Mouse (Mus musculus) heart, postnatal 25 days (tissue): ENCODE data around the gene Tec. TPM values are rescaled to one million over a fixed set of nuclear protein-coding genes. Genes with fewer than 3 reads are reported as not detected.

ENCODE experiments used
- DNase-seq: peaks from one replicate; pipeline ENCODE4 v3.0.0; 2022; ENCODE audit warnings: low spot score
- intact Hi-C: fragments of 180-260 bp; cut with DNase I; formaldehyde crosslinking; loops from one replicate; pipeline ENCODE4 v1.15.1; 2025
- total RNA-seq, 2 experiments: library from RNA; stranded (reverse); gene quantifications; 2 replicates each; pipeline ENCODE4 v1.2.3; 2021

The Tec gene
- total RNA-seq, result 10 to 100 TPM; 13.9 to 15.8 TPM

- intact Hi-C loops, result no loop called here
- peak; percentile 76 for DNase-seq
Observed at GRCm38 (mm10) chr5:72868091-72868875, at the start of gene Tec. Gene Tec (minus strand): TSS chr5:72868483.

GRCm38 (mm10) chr5:72916851-72917250 is 48.6 kb upstream of the Tec start:
- intact Hi-C loops, result loop anchor here (5.0 kb wide), 1 partner anchor 35 kb away; no protein-coding TSS in a partner anchor
- DNase-seq, result no peak

DNA sequence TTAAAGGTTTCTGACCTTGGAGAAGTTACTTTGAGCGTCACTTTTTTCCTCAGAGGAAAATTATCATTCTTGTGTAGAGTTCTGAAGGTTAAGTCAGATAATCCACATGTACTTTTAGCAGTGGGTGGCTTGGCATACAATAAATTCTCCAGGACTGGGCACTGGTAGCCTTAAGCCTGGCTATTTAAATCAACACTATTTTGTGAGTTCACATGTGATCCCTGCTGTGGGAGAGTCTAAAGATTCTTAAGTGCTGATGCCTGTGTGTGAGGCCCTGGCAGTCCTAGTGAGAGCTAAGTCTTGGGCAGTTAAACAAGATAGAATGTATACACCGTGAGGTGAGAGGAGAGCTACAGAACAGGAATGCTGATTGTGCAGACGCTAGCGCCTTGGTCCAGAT is 47.8 kb upstream of the Tec start:
- DNase-seq, result no peak
- intact Hi-C loops, result loop anchor here (5.0 kb wide), 1 partner anchor 36 kb away; no protein-coding TSS in a partner anchor

DNA sequence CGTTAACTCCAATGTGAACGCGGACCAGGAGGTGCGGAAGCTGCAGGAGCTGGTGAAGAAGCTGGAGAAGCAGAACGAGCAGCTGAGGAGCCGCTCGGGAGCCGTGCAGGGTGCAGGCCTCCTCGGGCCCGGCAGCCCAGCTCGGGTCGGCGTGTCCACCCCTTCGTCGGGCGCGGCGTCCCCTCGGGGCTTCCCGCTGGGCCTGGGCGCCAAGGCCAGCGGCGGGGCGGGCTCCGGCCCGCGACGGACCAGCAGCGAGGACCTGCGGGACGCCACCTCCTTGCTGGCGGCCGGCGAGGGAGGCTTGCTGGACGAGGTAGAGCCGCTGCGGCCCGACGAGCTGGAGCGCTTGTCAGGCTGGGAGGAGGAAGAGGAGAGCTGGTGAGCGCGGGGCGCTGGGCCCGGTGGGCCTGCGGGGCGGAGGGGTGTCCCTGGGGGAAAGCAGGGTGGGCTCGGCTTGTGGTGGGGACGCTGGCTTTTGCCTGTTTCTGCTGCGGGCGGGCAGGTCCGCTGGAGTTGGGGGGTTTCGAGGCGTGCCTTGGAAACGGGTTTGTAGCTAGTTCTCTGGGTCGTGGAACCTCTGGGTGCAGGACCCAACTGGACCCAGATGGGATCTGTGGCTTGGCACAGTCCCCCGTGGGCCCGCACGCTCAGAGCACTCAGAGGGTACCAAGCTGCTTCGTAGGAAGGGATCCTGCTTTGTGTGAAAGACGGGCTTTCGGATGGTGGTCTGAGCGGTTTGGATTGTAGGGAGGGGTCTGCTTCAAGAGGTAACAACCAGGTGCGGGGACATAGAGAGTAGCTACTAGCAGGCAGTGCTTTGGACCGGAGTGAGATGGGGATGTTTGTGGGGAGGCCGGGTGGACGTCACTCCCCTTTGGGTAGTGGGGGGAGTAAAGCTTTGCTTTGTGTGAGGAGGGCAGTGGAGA is 46.6 kb upstream of the Tec start:
- intact Hi-C loops, result loop anchor here (2.0 to 5.0 kb wide), 2 partner anchors 22 to 37 kb away; no protein-coding TSS in a partner anchor

DNA sequence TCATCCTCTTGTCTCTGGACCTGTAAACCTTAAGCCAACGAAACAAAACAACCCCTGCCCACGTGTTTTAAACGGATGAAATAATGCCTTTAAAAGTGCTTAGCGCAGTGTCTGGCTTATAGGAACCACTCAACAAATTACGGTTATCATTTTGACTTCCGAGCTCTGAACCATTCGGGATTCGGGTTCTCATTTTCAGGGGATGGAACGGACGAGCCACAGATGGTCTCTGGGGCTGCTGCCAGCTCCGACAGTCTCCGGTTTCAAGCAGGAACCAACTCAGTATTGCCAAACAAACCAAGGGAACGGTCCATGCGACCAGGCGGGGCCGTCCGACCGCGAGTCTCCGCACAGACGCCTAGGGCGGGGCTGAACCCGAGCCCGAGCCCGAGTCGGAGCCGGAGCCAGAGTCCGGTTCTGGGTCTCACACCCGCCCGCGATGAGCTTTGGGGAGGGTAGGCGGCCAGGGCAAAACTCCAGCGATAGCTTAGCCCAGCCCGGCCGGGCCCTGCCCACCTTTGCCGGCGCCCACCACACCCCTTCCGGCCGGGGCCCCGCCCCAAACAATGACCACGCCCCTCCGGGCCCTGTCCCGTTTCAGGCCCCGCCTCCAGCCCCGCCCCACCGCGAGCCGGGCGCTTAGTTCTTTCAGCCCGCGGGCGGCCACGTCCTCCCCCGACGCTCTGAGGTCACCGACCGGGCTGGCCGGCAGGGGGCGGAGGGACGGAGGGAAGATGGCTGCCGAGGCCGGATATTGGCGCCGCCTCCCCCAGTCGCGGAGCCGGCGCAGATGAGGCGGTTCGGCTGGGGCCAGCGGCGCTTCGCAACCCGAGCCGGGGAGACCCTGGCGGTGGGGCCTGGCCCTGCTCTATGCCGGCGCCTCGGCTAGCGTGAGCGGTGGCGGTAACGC is 45.6 kb upstream of the Tec start, which contains the start of gene Slain2:
Gene Slain2 (plus strand): TSS at position 657 of the 910 bp plus-strand sequence.
- intact Hi-C loops, result loop anchor here (2.0 kb wide), 1 partner anchor 21 kb away; no protein-coding TSS in a partner anchor
- DNase-seq, result peak; percentile 95

More for the DNA sequence above, 46.6 kb upstream of the Tec start:
- DNase-seq, result peak; percentile 35

DNA sequence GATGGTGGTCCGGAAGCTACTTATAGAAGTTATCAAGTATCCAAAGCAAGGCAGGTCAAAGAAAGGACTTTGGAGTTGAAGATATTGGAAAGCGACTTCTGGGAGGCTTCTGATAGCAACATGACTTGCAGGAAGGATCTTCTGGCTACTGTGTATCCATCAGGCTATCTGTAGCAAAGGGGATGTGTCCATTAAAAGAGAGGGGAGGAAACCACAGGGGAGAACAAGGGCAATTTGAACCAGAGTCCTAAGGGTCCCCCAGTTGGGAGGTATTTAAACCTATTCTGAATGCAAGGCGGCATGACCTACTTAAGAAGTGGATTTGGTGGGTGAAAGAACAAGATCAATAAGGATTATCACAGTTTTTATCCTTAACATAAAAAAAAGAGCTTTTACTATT is 43.0 kb upstream of the Tec start:
- DNase-seq, result no peak
- intact Hi-C loops, result no loop called here

GRCm38 (mm10) chr5:72910373-72910772 is 42.1 kb upstream of the Tec start:
- DNase-seq, result no peak
- intact Hi-C loops, result no loop called here

DNA sequence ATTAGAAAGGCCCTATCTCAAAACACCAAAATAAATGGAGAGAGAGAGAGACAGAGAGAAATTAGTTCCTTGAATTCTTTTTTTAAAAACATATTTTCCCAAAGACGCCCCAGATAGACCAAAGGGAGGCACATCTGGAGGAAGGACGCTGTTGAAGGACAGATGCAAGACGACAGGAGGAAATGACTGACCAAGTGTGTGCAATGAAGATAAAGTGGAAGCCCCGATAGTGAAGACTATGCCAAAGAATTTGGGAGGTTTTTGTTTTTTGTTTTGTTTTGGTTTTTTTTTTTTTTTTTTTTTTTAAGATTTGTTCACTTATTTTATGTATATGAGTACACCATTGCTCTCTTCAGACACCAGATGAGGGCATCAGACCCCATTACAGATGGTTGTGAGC is 41.1 kb upstream of the Tec start:
- no peak for DNase-seq
- intact Hi-C loops, result no loop called here

DNA sequence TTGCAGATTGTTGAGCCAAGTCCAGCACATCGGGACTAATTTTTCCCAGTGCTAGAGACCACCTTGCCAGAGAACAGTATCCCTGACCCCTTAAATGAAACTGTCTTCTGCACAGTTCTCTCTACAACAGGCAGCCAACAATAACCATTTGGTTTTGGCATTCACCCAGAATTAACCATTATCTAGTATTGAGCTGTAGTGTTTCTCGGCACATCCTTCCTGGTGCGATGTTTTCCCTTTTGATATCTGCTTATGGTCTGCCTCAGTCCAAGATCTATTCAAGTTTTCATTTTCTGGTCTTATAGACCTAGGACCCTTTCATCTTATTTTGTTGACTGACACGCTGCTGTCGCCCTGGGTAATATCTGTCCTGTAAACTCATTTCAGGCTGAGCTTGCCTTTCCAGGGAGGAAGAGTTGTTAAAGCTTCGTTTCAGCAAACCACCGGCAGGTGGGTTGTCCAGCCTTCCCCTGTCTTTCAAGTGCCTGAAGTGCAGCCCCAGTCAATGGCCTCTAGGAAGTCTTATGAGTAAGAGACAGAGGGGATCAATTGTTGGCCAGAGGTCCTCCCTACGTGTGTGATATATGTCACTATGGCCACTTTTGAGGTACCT is 40.1 kb upstream of the Tec start:
- DNase-seq, result no peak

DNA sequence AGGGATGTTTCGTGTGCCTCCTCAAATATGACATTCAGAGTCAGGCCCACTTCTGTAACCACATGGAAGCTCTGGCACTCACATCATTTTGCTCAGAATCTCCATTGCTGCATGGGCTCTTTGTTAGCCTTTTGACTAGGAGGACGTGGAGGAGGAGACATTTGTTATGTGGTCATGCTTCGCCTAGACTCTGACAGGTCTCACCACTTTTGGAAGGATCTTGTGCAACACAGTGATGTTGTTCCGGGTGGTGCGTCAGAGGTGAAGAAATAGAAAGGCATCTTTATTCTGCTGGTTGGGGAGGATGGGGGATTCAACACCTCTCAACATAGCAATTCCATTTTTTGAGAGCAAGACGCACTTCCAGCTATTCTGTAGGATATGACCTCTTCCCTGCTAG is 39.1 kb upstream of the Tec start:
- DNase-seq, result no peak
- intact Hi-C loops, result no loop called here

More for the DNA sequence above, 40.1 kb upstream of the Tec start:
- intact Hi-C loops, result no loop called here

GRCm38 (mm10) chr5:72904903-72905790 is 36.9 kb upstream of the Tec start:
- DNase-seq, result peak; percentile 21
- intact Hi-C loops, result no loop called here

- DNase-seq, result no peak
- intact Hi-C loops, result no loop called here
Observed at GRCm38 (mm10) chr5:72902876-72903516, 34.7 kb upstream of the Tec start.

DNA sequence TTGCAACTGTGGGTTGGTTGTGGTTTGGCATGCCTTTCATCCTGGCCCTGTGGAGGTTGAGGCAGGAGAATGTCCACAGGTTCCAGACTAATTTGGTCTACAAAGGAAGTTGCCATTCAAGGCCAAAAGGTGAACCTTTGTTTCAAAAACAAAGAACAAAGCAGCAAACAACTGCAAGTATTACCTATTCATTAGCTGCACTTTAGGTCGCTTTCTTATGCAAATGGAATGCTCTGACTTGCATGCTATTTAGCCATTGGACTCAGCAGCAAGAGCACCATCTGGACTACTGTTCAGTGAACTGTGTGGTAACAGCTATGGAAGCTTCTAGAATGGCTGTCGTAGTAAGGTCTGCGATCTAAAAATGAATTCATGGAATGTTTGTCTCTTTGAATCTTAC is 34.0 kb upstream of the Tec start:
- no peak for DNase-seq
- intact Hi-C loops, result no loop called here

GRCm38 (mm10) chr5:72901866-72902265 is 33.6 kb upstream of the Tec start:
- intact Hi-C loops, result no loop called here
- DNase-seq, result no peak

GRCm38 (mm10) chr5:72899255-72899654 is 31.0 kb upstream of the Tec start:
- no peak for DNase-seq
- intact Hi-C loops, result no loop called here

DNA sequence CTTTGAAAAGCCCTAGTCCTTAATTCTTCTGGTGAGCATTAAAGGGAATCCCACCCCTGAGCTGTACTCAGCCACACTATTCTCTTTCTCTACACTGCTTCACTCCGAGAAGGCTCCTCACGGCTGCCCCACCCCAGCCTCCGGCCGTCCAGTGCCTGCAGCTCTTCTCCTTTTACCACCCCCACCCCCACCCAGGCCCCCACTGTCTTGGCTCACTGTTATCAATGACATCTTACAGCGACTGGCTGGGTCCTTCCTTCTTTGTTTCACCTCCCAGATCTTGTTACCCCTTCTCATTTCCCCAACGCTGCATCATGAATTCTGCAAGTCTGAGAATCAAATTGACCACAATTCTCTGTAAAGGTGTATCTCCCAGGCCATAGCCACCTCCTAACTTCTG is 29.7 kb upstream of the Tec start:
- intact Hi-C loops, result no loop called here
- DNase-seq, result no peak

- peak; percentile 20 for DNase-seq
- intact Hi-C loops, result no loop called here
Observed at GRCm38 (mm10) chr5:72896478-72897279, 28.4 kb upstream of the Tec start.
